ENCODE assay signal across 15 mouse cellular contexts in genomic region chr11:76953536-76953935, GRCm38 (mm10). TPM values are rescaled to one million over a fixed set of nuclear protein-coding genes. Genes with fewer than 3 reads are reported as not detected.
DNase-seq lines count a peak whose midpoint lies in the region; ATAC-seq lines count a peak whose summit lies in the region.
"Had no signal": no experiment of that assay in that cellular context is flagged by ENCODE, and none has a peak within 500 bp of the region (broad histone marks: within the 10 kb centered on the region; RNA-seq: fewer than 3 reads in every experiment).

No protein-coding gene starts in this region.

- no peaks in the 10 kb centered on the region for H3K9me3 ChIP-seq in heart, embryonic 10.5 days
- H3K9me3 ChIP-seq in lung, embryonic 16.5 days (ENCODE audit: control insufficient read depth, low read length): no peaks in the 10 kb centered on the region
- no peaks in the 10 kb centered on the region for H3K9me3 ChIP-seq in heart, embryonic 16.5 days (replicated peaks; ENCODE audit: control insufficient read depth, low read length)
- H3K9me3 ChIP-seq: forebrain, embryonic 13.5 days; stomach, embryonic 15.5 days had no signal

- peak; percentile 36; the same call in 1 of the 2 replicates for ATAC-seq in lung, embryonic 16.5 days (ENCODE audit: low read depth)
- ATAC-seq in heart, embryonic 16.5 days (replicated peaks; ENCODE audit: extremely low read depth, insufficient read depth, low FRiP score): no peak
- ATAC-seq: forebrain, embryonic 13.5 days; intestine, embryonic 16.5 days had no signal

- H3K9ac ChIP-seq in lung, embryonic 16.5 days (ENCODE audit: low read length): no peak overlapping the region
- no peak overlapping the region for H3K9ac ChIP-seq in heart, embryonic 16.5 days (ENCODE audit: low read length)
- H3K9ac ChIP-seq: forebrain, embryonic 13.5 days; stomach, embryonic 15.5 days had no signal

- H3K4me2 ChIP-seq in lung, embryonic 16.5 days (ENCODE audit: low read depth, low read length): no peak overlapping the region
- H3K4me2 ChIP-seq in heart, embryonic 16.5 days (ENCODE audit: low read depth, low read length): no peak overlapping the region; the same call in 1 of the 2 replicates
- H3K4me2 ChIP-seq: forebrain, embryonic 13.5 days; stomach, embryonic 15.5 days had no signal

- H3K4me3 ChIP-seq in heart, embryonic 10.5 days: no peak overlapping the region
- no peak overlapping the region for H3K4me3 ChIP-seq in lung, embryonic 16.5 days (ENCODE audit: low read length)
- H3K4me3 ChIP-seq in heart, embryonic 16.5 days (ENCODE audit: low read length): no peak overlapping the region
- H3K4me3 ChIP-seq: forebrain, embryonic 13.5 days; stomach, embryonic 15.5 days had no signal

- no peaks in the 10 kb centered on the region for H3K27me3 ChIP-seq in heart, embryonic 10.5 days (ENCODE audit: insufficient read depth, poor library complexity, severe bottlenecking)
- no peaks in the 10 kb centered on the region for H3K27me3 ChIP-seq in lung, embryonic 16.5 days (ENCODE audit: control insufficient read depth, insufficient read depth, low read depth, low read length)
- no peaks in the 10 kb centered on the region for H3K27me3 ChIP-seq in heart, embryonic 16.5 days (ENCODE audit: control insufficient read depth, insufficient read depth, low read length)
- H3K27me3 ChIP-seq: forebrain, embryonic 13.5 days; stomach, embryonic 15.5 days had no signal

- WGBS in heart, embryonic 10.5 days: 80% methylated on average over 2 of the region's 2 CpGs
- 71% methylated on average over 2 of the region's 2 CpGs for WGBS in lung, embryonic 16.5 days
- WGBS in heart, embryonic 16.5 days: 62% methylated on average over 2 of the region's 2 CpGs

- H3K27ac ChIP-seq in heart, embryonic 10.5 days: no peak overlapping the region
- H3K27ac ChIP-seq in lung, embryonic 16.5 days (ENCODE audit: low read length): no peak overlapping the region
- peak overlapping the region; percentile 61 for H3K27ac ChIP-seq in heart, embryonic 16.5 days (ENCODE audit: low read length)
- H3K27ac ChIP-seq: forebrain, embryonic 13.5 days; stomach, embryonic 15.5 days had no signal

- H3K4me1 ChIP-seq in heart, embryonic 10.5 days: no peaks in the 10 kb centered on the region
- no peaks in the 10 kb centered on the region for H3K4me1 ChIP-seq in lung, embryonic 16.5 days (replicated peaks; ENCODE audit: control insufficient read depth, insufficient read depth, low read length)
- H3K4me1 ChIP-seq in heart, embryonic 16.5 days (ENCODE audit: control insufficient read depth, insufficient read depth, low read length): peaks cover 6% of the 10 kb centered on the region; the same call in 1 of the 2 replicates
- H3K4me1 ChIP-seq: forebrain, embryonic 13.5 days; stomach, embryonic 15.5 days had no signal

- peaks cover 88% of the 10 kb centered on the region for H3K36me3 ChIP-seq in heart, embryonic 10.5 days
- H3K36me3 ChIP-seq in lung, embryonic 16.5 days (ENCODE audit: control insufficient read depth, insufficient read depth, low read length): peaks cover 37% of the 10 kb centered on the region
- H3K36me3 ChIP-seq in heart, embryonic 16.5 days (ENCODE audit: control insufficient read depth, insufficient read depth): peaks cover 44% of the 10 kb centered on the region

- peak; percentile 35 for DNase-seq in heart, adult 8-10 months (ENCODE audit: low spot score)
- DNase-seq in heart, embryonic 10.5 days (ENCODE audit: low spot score): no peak
- DNase-seq in lung, postnatal 10 days: no peak
- DNase-seq in adrenal gland, postnatal 10 days: peak; percentile 34
- no peak for DNase-seq in spleen, postnatal 4 days (ENCODE audit: low spot score in 2 of 2)
- no peak for DNase-seq in c-Kit-positive CD71-positive TER-119-positive erythroid progenitor cells, embryonic 14.5 days (ENCODE audit: low spot score)
- DNase-seq: cerebellum, adult 8-10 months had no signal

RNA-seq across cellular contexts. Expression of gene Blmh, which starts 28.9 kb away (rescaled TPM):
- 10 to 100 TPM; 27.6 to 31.0 (median 28.0) TPM for total RNA-seq in heart, adult 8-10 months (2022)
- polyA plus RNA-seq in heart, embryonic 10.5 days (2016; fragmentation: Nextera tagmentation; extraction: Ambion mirVana): 128 and 152 TPM in 2 replicates
- polyA plus RNA-seq in lung, embryonic 16.5 days (2015; fragmentation: Nextera tagmentation; extraction: Ambion mirVana): 163 and 165 TPM in 2 replicates
- 10 to 100 TPM; 60.4 to 67.4 TPM for total RNA-seq in adrenal gland, postnatal 10 days (2021)
- polyA plus RNA-seq in heart, embryonic 16.5 days (2015; fragmentation: Nextera tagmentation; extraction: Ambion mirVana): 101 and 107 TPM in 2 replicates

RNA-seq across cellular contexts. Expression of gene Slc6a4, which starts 44.9 kb away (rescaled TPM):
- total RNA-seq in heart, adult 8-10 months (2022): under 1 TPM; 0.57 to 0.75 (median 0.59) TPM
- 0.83 and 2.3 TPM in 2 replicates for polyA plus RNA-seq in heart, embryonic 10.5 days (2016; fragmentation: Nextera tagmentation; extraction: Ambion mirVana)
- polyA plus RNA-seq in lung, embryonic 16.5 days (2015; fragmentation: Nextera tagmentation; extraction: Ambion mirVana): 1.4 and 1.5 TPM in 2 replicates
- total RNA-seq in adrenal gland, postnatal 10 days (2021): 10 to 100 TPM; 19.4 to 19.6 TPM
- polyA plus RNA-seq in heart, embryonic 16.5 days (2015; fragmentation: Nextera tagmentation; extraction: Ambion mirVana): 0.58 and 0.70 TPM in 2 replicates
- total RNA-seq: left cerebral cortex, postnatal 14 days had no signal

RNA-seq across cellular contexts. Expression of gene Tmigd1, which starts 51.6 kb away (rescaled TPM):
- total RNA-seq in heart, adult 8-10 months (2022): under 1 TPM in 2 of 4 experiments, not detected in 2; 0.38 to 0.53 TPM
- polyA plus RNA-seq in heart, embryonic 10.5 days (2016; fragmentation: Nextera tagmentation; extraction: Ambion mirVana): 0.40 TPM in 1 of 2 replicates, not detected in the other
- polyA plus RNA-seq in lung, embryonic 16.5 days (2015; fragmentation: Nextera tagmentation; extraction: Ambion mirVana): 0.11 and 0.47 TPM in 2 replicates
- total RNA-seq in adrenal gland, postnatal 10 days (2021): 1 to 10 TPM in 1 of 2 experiments, under 1 TPM in 1; 0.81 to 1.8 TPM
- 0.21 and 2.7 TPM in 2 replicates for polyA plus RNA-seq in heart, embryonic 16.5 days (2015; fragmentation: Nextera tagmentation; extraction: Ambion mirVana)
- total RNA-seq: left cerebral cortex, postnatal 14 days; megakaryocyte-erythroid progenitor cell, adult 5-6 weeks had no signal
- polyA plus RNA-seq: liver, embryonic 16.5 days had no signal

Comparison
In these comparisons a context has a peak if more than half of its experiments do, and no peak if none do; other contexts are left out.
1. DNase-seq: peak in heart, adult 8-10 months (single experiment) and adrenal gland, postnatal 10 days (single experiment); none in heart, embryonic 10.5 days (single experiment), lung, postnatal 10 days (single experiment), spleen, postnatal 4 days (0 of 2) and c-Kit-positive CD71-positive TER-119-positive erythroid progenitor cells, embryonic 14.5 days (single experiment).